Mouse (Mus musculus) ES-Bruce4 (cell line): ENCODE measurements around the gene Dcst1. TPM values are rescaled to one million over a fixed set of nuclear protein-coding genes. Genes with fewer than 3 reads are reported as not detected.

Experiments used
- H3K27ac ChIP-seq: 2 replicates; pipeline ENCODE4 v1.5.1; 2012; ENCODE audit warnings: low read length, inconsistent platforms; ENCODE audit not compliant: insufficient read depth
- H3K27me3 ChIP-seq: 2 replicates; pipeline ENCODE4 v1.6.1; 2012; ENCODE audit warnings: mild to moderate bottlenecking, low read length, inconsistent platforms; ENCODE audit not compliant: control insufficient read depth, poor library complexity, insufficient read depth, severe bottlenecking
- H3K36me3 ChIP-seq: 2 replicates; pipeline ENCODE4 v1.6.1; 2012; ENCODE audit warnings: inconsistent platforms, mild to moderate bottlenecking, low read length, moderate library complexity; ENCODE audit not compliant: control insufficient read depth, poor library complexity, insufficient read depth, severe bottlenecking
- H3K4me1 ChIP-seq: one replicate; pipeline ENCODE4 v1.8.1; 2011; ENCODE audit warnings: low read length; ENCODE audit not compliant: control insufficient read depth, insufficient read depth
- H3K4me3 ChIP-seq: 2 replicates; pipeline ENCODE4 v1.5.1; 2011; ENCODE audit warnings: low read depth, mild to moderate bottlenecking, low read length
- H3K9ac ChIP-seq: 2 replicates; pipeline ENCODE4 v1.6.1; 2012; ENCODE audit warnings: low read depth, mild to moderate bottlenecking, inconsistent platforms; ENCODE audit not compliant: poor library complexity, severe bottlenecking
- H3K9me3 ChIP-seq: replicated peaks from 2 replicates; pipeline ENCODE4 v1.6.1; 2012; ENCODE audit warnings: mild to moderate bottlenecking, low read length, inconsistent platforms; ENCODE audit not compliant: control insufficient read depth, poor library complexity, insufficient read depth, severe bottlenecking
- CTCF ChIP-seq: IDR thresholded peaks from one replicate; pipeline ENCODE4 v1.8.1; 2011; ENCODE audit warnings: low read depth, low read length
- EP300 ChIP-seq: IDR thresholded peaks from 2 replicates; pipeline ENCODE4 v1.6.1; 2011; ENCODE audit warnings: low read depth, low read length; ENCODE audit not compliant: insufficient read depth
- POLR2A ChIP-seq: IDR thresholded peaks from one replicate; pipeline ENCODE4 v1.8.1; 2011; ENCODE audit warnings: low read length; ENCODE audit not compliant: insufficient read depth
- polyA plus RNA-seq: library from polyadenylated mRNA; stranded (reverse); fragments of >200 nt; gene quantifications from 2 replicates; pipeline ENCODE4 v1.2.4, GENCODE M21; 2011; ENCODE audit warnings: low read depth; ENCODE audit not compliant: missing spikeins, insufficient read depth, insufficient read length

Dcst1 gene
- polyA plus RNA-seq, 1 experiment, result not detected

GRCm38 (mm10) chr3:89394006-89394893 lies 29.2 kb upstream of the Dcst1 start, which contains the start of gene Zbtb7b:
Zbtb7b (minus strand) TSS chr3:89394776.
- H3K4me1 ChIP-seq, result peaks cover 2% of the 10 kb centered on the region
- TF ChIP-seq EP300 (peak; percentile 47; the same call in 1 of the 2 replicates), POLR2A (no peak), CTCF (no peak)
- peak within 1 kb of the TSS; percentile 80 for H3K27ac ChIP-seq
- no peaks in the 10 kb centered on the region for H3K36me3 ChIP-seq
- H3K4me3 ChIP-seq, result peak within 1 kb of the TSS; percentile 84
- no peaks in the 10 kb centered on the region for H3K9me3 ChIP-seq
- no peaks in the 10 kb centered on the region for H3K27me3 ChIP-seq
- peak within 1 kb of the TSS; percentile 52 for H3K9ac ChIP-seq

- no peaks in the 10 kb centered on the region for H3K9me3 ChIP-seq
These were observed 28.6 kb upstream of the Dcst1 start for GRCm38 (mm10) chr3:89393605-89394004.

GRCm38 (mm10) chr3:89392871-89393311 lies 27.8 kb upstream of the Dcst1 start:
- Histone ChIP-seq H3K4me1 (peaks cover 2% of the 10 kb centered on the region), H3K9me3 (no peaks in the 10 kb centered on the region), H3K4me3 (peak overlapping the region; percentile 84), H3K36me3 (no peaks in the 10 kb centered on the region), H3K27me3 (no peaks in the 10 kb centered on the region), H3K9ac (peak overlapping the region; percentile 89), H3K27ac (no peak overlapping the region)
- no peak for TF ChIP-seq POLR2A
- TF ChIP-seq EP300, result no peak
- TF ChIP-seq CTCF, result no peak

More at GRCm38 (mm10) chr3:89393605-89394004, 28.6 kb upstream of the Dcst1 start:
- no peaks in the 10 kb centered on the region for H3K27me3 ChIP-seq
- peak overlapping the region; percentile 84 for H3K4me3 ChIP-seq
- H3K9ac ChIP-seq, result peak overlapping the region; percentile 52
- TF ChIP-seq CTCF (no peak), POLR2A (no peak), EP300 (peak; percentile 55; the same call in 1 of the 2 replicates)
- peak overlapping the region; percentile 80; the same call in 1 of the 2 replicates for H3K27ac ChIP-seq
- H3K4me1 ChIP-seq, result peaks cover 2% of the 10 kb centered on the region
- no peaks in the 10 kb centered on the region for H3K36me3 ChIP-seq

GRCm38 (mm10) chr3:89391663-89392511 lies 26.8 kb upstream of the Dcst1 start:
- peak overlapping the region; percentile 89 for H3K9ac ChIP-seq
- no peaks in the 10 kb centered on the region for H3K36me3 ChIP-seq
- peak overlapping the region; percentile 84 for H3K4me3 ChIP-seq
- TF ChIP-seq POLR2A (no peak), CTCF (no peak), EP300 (0 out of 2 replicates have a peak, but pooled peaks have one; percentile 6)
- H3K4me1 ChIP-seq, result peaks cover 2% of the 10 kb centered on the region
- no peaks in the 10 kb centered on the region for H3K9me3 ChIP-seq
- no peak overlapping the region for H3K27ac ChIP-seq
- H3K27me3 ChIP-seq, result no peaks in the 10 kb centered on the region

GRCm38 (mm10) chr3:89390699-89391662 lies 25.9 kb upstream of the Dcst1 start:
- peak overlapping the region; percentile 84 for H3K4me3 ChIP-seq
- H3K9me3 ChIP-seq, result no peaks in the 10 kb centered on the region
- H3K4me1 ChIP-seq, result peaks cover 2% of the 10 kb centered on the region
- TF ChIP-seq EP300 (no peak), CTCF (no peak), POLR2A (no peak)
- H3K27ac ChIP-seq, result no peak overlapping the region
- peak overlapping the region; percentile 89 for H3K9ac ChIP-seq
- H3K36me3 ChIP-seq, result no peaks in the 10 kb centered on the region
- H3K27me3 ChIP-seq, result no peaks in the 10 kb centered on the region
